Mouse (Mus musculus) small intestine, adult 2 months (tissue): ENCODE results near the gene Vps13d.

Experiments
- CTCF ChIP-seq: fragments of 200-500 bp; IDR thresholded peaks from 2 replicates; pipeline ENCODE4 v1.5.1; 2012; ENCODE audit warnings: low read depth, mild to moderate bottlenecking, control low read depth, inconsistent platforms, low read length, moderate library complexity, mixed read lengths; ENCODE audit not compliant: insufficient replicate concordance, insufficient read length; ENCODE audit errors: extremely low read depth
- POLR2A ChIP-seq: fragments of 200-500 bp; IDR thresholded peaks from 2 replicates; pipeline ENCODE4 v1.6.1; 2012; ENCODE audit warnings: low read depth, mild to moderate bottlenecking, control low read depth, inconsistent platforms, low read length, moderate library complexity

- TF ChIP-seq CTCF, result no peak
- no peak for TF ChIP-seq POLR2A
These were observed 195.8 kb downstream of the Vps13d start for GRCm38 (mm10) chr4:144998808-144999571.
